Mouse (Mus musculus) cortical plate, adult 2 months (tissue): ENCODE measurements at regions not wholly inside any gene's neighbourhood (a gene's known extent, or its start where the extent isn't known, plus 50 kb on each side); places are given as distances from the start of the nearest gene placed in this dataset.

Experiments
- CTCF ChIP-seq: fragments of 200-500 bp; IDR thresholded peaks from 2 replicates; pipeline ENCODE4 v1.5.1; 2011; ENCODE audit warnings: mild to moderate bottlenecking, control low read depth, low read length; ENCODE audit not compliant: insufficient read depth; ENCODE audit errors: extremely low read depth
- POLR2A ChIP-seq: fragments of 200-500 bp; IDR thresholded peaks from 2 replicates; pipeline ENCODE4 v1.6.1; 2011; ENCODE audit warnings: mild to moderate bottlenecking, low read length, control low read depth; ENCODE audit not compliant: insufficient read depth; ENCODE audit errors: extremely low read depth

DNA sequence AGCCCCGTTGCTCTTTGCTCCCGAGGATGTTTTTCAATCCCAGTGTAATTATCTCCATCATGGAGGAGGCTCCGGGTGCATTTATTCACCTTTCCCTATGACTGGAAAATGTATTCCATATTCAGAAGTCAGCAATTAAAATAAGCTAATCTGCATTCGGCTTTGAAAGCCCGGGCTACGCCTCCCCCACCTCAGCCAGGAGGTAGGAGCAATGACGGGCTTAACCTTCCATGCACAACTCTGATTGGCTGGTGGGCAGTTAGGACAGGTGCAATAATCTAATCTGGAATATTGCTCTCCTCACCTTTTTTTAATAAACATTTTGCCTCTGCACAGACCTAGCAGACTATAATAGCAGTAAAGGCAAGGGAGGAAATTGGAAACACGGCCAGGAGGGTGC is 629.3 kb downstream of the Lmo4 start:
- TF ChIP-seq CTCF (no peak), POLR2A (no peak)
